Mouse (Mus musculus) lung, embryonic 14.5 days (tissue): Measurements from ENCODE around the gene Gm4301. TPM values are rescaled to one million over a fixed set of nuclear protein-coding genes. Genes with fewer than 3 reads are reported as not detected.
"Not testable (repeated sequence)": the region's sequence is repeated elsewhere in the genome, so short reads cannot be mapped to it uniquely, and the experiment has no call there.

Source experiments
- ATAC-seq: fragments of 200-750 bp; cut with Nextera tagmentation; 2 replicates; pipeline ENCODE4 v1.8.0; 2017; ENCODE audit warnings: mild to moderate bottlenecking, moderate TSS enrichment, moderate library complexity; ENCODE audit not compliant: insufficient read depth
- DNase-seq: peaks from one replicate; pipeline ENCODE4 v3.0.0-alpha.2; 2015
- H3K27ac ChIP-seq: fragments of 300-500 bp; sonication (generic); 2 replicates; pipeline ENCODE4 v1.5.1; 2014; ENCODE audit warnings: low read depth, mild to moderate bottlenecking, moderate library complexity
- H3K27me3 ChIP-seq: fragments of 300-500 bp; sonication (generic); 2 replicates; pipeline ENCODE4 v1.6.1; 2014; ENCODE audit warnings: low read length, control low read depth; ENCODE audit not compliant: insufficient read depth
- H3K36me3 ChIP-seq: fragments of 300-500 bp; sonication (generic); 2 replicates; pipeline ENCODE4 v1.6.1; 2014; ENCODE audit warnings: control low read depth; ENCODE audit not compliant: insufficient read depth
- H3K4me1 ChIP-seq: fragments of 300-500 bp; sonication (generic); 2 replicates; pipeline ENCODE4 v1.6.1; 2014; ENCODE audit warnings: antibody characterized with exemption, control low read depth; ENCODE audit not compliant: insufficient read depth
- H3K4me2 ChIP-seq: fragments of 300-500 bp; sonication (generic); 2 replicates; pipeline ENCODE4 v1.6.1; 2014; ENCODE audit warnings: mild to moderate bottlenecking
- H3K4me3 ChIP-seq: fragments of 300-500 bp; sonication (generic); 2 replicates; pipeline ENCODE4 v1.5.1; 2014; ENCODE audit warnings: low read depth, low read length
- H3K9ac ChIP-seq: fragments of 300-500 bp; sonication (generic); 2 replicates; pipeline ENCODE4 v1.6.1; 2014
- H3K9me3 ChIP-seq: fragments of 300-500 bp; sonication (generic); 2 replicates; pipeline ENCODE4 v1.6.1; 2016; ENCODE audit warnings: low read depth, low read length, control low read depth
- CTCF ChIP-seq: IDR thresholded peaks from 2 replicates; pipeline ENCODE4 v1.5.1; 2016; ENCODE audit warnings: antibody characterized with exemption, low read depth
- WGBS: fragments of 180-500 bp; shearing (Covaris S2); extraction: QIAGEN DNeasy Blood & Tissue Kit; methylation state at CpG from one replicate; pipeline ENCODE4 v1.1.7; 2014; 5-methylcytosine and 5-hydroxymethylcytosine counted together
- polyA plus RNA-seq: library from polyadenylated mRNA; unstranded; fragments of >200 nt; fragmentation: Nextera tagmentation; extraction: Ambion mirVana; gene quantifications from 2 replicates; pipeline ENCODE4 v1.2.1, GENCODE M21; 2014

Gm4301 gene
- not detected in 2 replicates for polyA plus RNA-seq

GRCm38 (mm10) chr10:100335376-100335775 is at the start of gene Gm4301:
TSS of gene Gm4301 (plus strand) at chr10:100335676.
- H3K9me3 ChIP-seq, result not testable (repeated sequence)

DNA sequence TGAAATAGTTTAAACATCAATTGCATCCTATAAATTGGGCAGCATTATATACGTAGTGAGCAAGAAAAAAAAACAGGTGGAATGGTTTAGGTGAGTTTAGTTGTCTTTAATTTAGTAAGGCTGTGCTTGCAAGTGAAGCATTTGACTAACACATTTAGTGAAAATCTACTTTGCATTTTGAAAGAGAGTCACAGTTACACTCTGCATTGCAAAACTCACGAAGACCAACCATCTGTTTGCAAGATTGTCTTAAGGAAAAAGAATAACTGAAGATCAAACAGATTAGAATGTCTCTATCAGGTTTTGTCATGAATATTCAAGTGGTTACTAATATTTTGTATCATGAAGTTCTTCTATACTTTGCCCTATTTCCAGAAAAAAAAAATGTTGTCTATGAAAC is 39.4 kb upstream of the Gm4301 start:
- Histone ChIP-seq H3K4me3 (no peak overlapping the region), H3K4me2 (no peak overlapping the region), H3K9me3 (no peaks in the 10 kb centered on the region), H3K27me3 (no peaks in the 10 kb centered on the region), H3K27ac (no peak overlapping the region), H3K4me1 (no peaks in the 10 kb centered on the region), H3K36me3 (no peaks in the 10 kb centered on the region), H3K9ac (no peak overlapping the region)
- DNase-seq, result no peak
- WGBS, result 79% methylated on average over 2 of the region's 2 CpGs
- no peak for ATAC-seq
- TF ChIP-seq CTCF, result no peak

More at GRCm38 (mm10) chr10:100335376-100335775, at the start of gene Gm4301:
- not testable (repeated sequence) for H3K27ac ChIP-seq, ATAC-seq, H3K27me3 ChIP-seq, H3K4me1 ChIP-seq, H3K9ac ChIP-seq, H3K36me3 ChIP-seq, H3K4me3 ChIP-seq, H3K4me2 ChIP-seq, DNase-seq
- WGBS, result no CpG with 5 or more reads among the region's 2 CpGs

- H3K9ac ChIP-seq, H3K9me3 ChIP-seq, H3K27ac ChIP-seq, H3K36me3 ChIP-seq, H3K4me3 ChIP-seq, DNase-seq, ATAC-seq, H3K27me3 ChIP-seq, H3K4me1 ChIP-seq, H3K4me2 ChIP-seq: not testable (repeated sequence)
Measured at GRCm38 (mm10) chr10:100300106-100300505, 35.4 kb upstream of the Gm4301 start.

GRCm38 (mm10) chr10:100340536-100340935 is 5.1 kb downstream of the Gm4301 start, which contains the start of gene Gm4302:
TSS of gene Gm4302 (plus strand) at chr10:100340836.
- not testable (repeated sequence) for DNase-seq, ATAC-seq

DNA sequence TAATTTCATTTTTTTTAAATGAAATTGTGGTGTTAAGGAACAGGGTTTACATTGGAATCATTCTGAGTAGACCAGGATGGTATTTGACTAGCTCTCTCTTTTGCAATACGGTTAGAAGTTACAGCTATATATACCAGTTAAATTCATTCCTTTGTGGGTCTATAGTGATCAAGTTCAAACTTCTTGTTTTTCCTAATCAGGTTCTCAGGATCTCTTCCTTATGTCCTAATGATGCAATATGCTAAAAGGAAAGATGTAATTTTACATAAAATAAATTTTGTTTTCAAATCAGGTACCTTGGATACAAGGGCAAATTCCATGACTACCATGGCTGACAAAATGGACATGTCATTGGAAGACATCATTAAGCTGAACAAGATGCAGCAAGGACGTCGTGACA is 10.2 kb downstream of the Gm4301 start, which contains the start of gene Gm4303:
Gm4303 (plus strand) TSS at position 301 of the 400 bp plus-strand sequence.
- H3K27ac ChIP-seq, H3K4me3 ChIP-seq, H3K9me3 ChIP-seq, H3K36me3 ChIP-seq, DNase-seq, ATAC-seq, H3K4me2 ChIP-seq, H3K27me3 ChIP-seq, H3K4me1 ChIP-seq, H3K9ac ChIP-seq: not testable (repeated sequence)
- no CpG with 5 or more reads among the region's 3 CpGs for WGBS

More at GRCm38 (mm10) chr10:100340536-100340935, 5.1 kb downstream of the Gm4301 start, which contains the start of gene Gm4302:
- H3K4me3 ChIP-seq, H3K4me2 ChIP-seq, H3K27me3 ChIP-seq, H3K9ac ChIP-seq, H3K4me1 ChIP-seq, H3K27ac ChIP-seq, H3K36me3 ChIP-seq, H3K9me3 ChIP-seq: not testable (repeated sequence)
- WGBS, result no CpG with 5 or more reads among the region's 3 CpGs

DNA sequence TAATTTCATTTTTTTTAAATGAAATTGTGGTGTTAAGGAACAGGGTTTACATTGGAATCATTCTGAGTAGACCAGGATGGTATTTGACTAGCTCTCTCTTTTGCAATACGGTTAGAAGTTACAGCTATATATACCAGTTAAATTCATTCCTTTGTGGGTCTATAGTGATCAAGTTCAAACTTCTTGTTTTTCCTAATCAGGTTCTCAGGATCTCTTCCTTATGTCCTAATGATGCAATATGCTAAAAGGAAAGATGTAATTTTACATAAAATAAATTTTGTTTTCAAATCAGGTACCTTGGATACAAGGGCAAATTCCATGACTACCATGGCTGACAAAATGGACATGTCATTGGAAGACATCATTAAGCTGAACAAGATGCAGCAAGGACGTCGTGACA is 15.3 kb downstream of the Gm4301 start, which contains the start of gene Gm4305:
Gm4305 (plus strand) TSS at position 301 of the 400 bp plus-strand sequence.
- not testable (repeated sequence) for H3K4me1 ChIP-seq, H3K27me3 ChIP-seq, H3K36me3 ChIP-seq, H3K4me3 ChIP-seq, H3K4me2 ChIP-seq, H3K9me3 ChIP-seq, H3K9ac ChIP-seq, ATAC-seq, H3K27ac ChIP-seq, DNase-seq
- WGBS, result no CpG with 5 or more reads among the region's 3 CpGs

GRCm38 (mm10) chr10:100356841-100357240 is 21.4 kb downstream of the Gm4301 start:
- not testable (repeated sequence) for H3K4me3 ChIP-seq, H3K4me2 ChIP-seq, H3K27ac ChIP-seq, ATAC-seq, DNase-seq, H3K9me3 ChIP-seq, H3K36me3 ChIP-seq, H3K9ac ChIP-seq, H3K27me3 ChIP-seq, H3K4me1 ChIP-seq
- WGBS, result 58% methylated on average over 2 of the region's 2 CpGs

GRCm38 (mm10) chr10:100361038-100361437 is 25.6 kb downstream of the Gm4301 start, which contains the start of gene Gm4307:
TSS of gene Gm4307 (plus strand) at chr10:100361338.
- DNase-seq, H3K4me1 ChIP-seq, H3K4me2 ChIP-seq, ATAC-seq, H3K27me3 ChIP-seq, H3K27ac ChIP-seq, H3K9ac ChIP-seq, H3K9me3 ChIP-seq, H3K4me3 ChIP-seq, H3K36me3 ChIP-seq: not testable (repeated sequence)
- whole genome bisulfite sequencing, result no CpG with 5 or more reads among the region's 3 CpGs

- no CpG with 5 or more reads among the region's 2 CpGs for WGBS
Measured at GRCm38 (mm10) chr10:100382460-100382859, 47.0 kb downstream of the Gm4301 start, which contains the start of gene Gm4312. TSS of gene Gm4312 (minus strand) at chr10:100382560.

More at GRCm38 (mm10) chr10:100382460-100382859, 47.0 kb downstream of the Gm4301 start, which contains the start of gene Gm4312:
- not testable (repeated sequence) for H3K9ac ChIP-seq, DNase-seq, ATAC-seq, H3K36me3 ChIP-seq, H3K27ac ChIP-seq, H3K4me3 ChIP-seq, H3K4me2 ChIP-seq, H3K27me3 ChIP-seq, H3K9me3 ChIP-seq, H3K4me1 ChIP-seq
